In the genomic region with DNA sequence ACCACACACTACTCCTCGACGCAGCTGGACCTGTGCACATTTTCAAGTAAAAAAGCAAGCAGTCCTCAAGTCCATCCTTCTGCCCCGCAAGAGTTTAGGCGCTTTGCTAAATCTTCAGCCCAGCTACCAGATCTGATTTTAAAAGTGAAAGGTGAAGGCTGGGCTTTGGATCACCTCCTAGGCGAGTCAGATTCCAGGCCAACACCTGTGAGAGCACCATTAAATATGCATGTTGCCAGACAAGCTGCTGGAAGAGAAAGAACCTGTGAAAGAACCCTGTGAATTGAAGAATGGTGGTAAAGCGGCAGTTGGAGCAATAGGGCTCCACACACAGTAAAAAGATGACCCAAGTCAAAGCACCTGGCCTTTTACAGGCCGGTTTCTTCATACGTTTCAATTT, we compare ENCODE assay signal across 7 mouse cellular contexts. TPM values are rescaled to one million over a fixed set of nuclear protein-coding genes. Genes with fewer than 3 reads are reported as not detected.
DNase-seq lines count a peak whose midpoint lies in the region; ATAC-seq lines count a peak whose summit lies in the region.

No protein-coding gene starts in this region.

- H3K4me3 ChIP-seq in hindbrain, embryonic 16.5 days (ENCODE audit: low read length) = peak overlapping the region; percentile 99
- peak overlapping the region; percentile 80 for H3K4me3 ChIP-seq in lung, embryonic 15.5 days
- H3K4me3 ChIP-seq in stomach, embryonic 16.5 days (replicated peaks; ENCODE audit: low read length) = peak overlapping the region; percentile 98

- no peak for ATAC-seq in hindbrain, embryonic 16.5 days
- no peak for ATAC-seq in lung, embryonic 15.5 days (ENCODE audit: borderline replicate concordance, extremely low read depth, low FRiP score, low TSS enrichment)
- ATAC-seq in stomach, embryonic 16.5 days (ENCODE audit: insufficient read depth, low FRiP score) = no peak

- WGBS in hindbrain, embryonic 16.5 days = 4% methylated on average over 8 of the region's 8 CpGs
- 5% methylated on average over 8 of the region's 8 CpGs for WGBS in lung, embryonic 15.5 days
- WGBS in stomach, embryonic 16.5 days = 7% methylated on average over 8 of the region's 8 CpGs

- H3K4me1 ChIP-seq in hindbrain, embryonic 16.5 days (ENCODE audit: control insufficient read depth, insufficient read depth, low read depth, low read length) = peaks cover 13% of the 10 kb centered on the region
- H3K4me1 ChIP-seq in lung, embryonic 15.5 days = peaks cover 17% of the 10 kb centered on the region
- H3K4me1 ChIP-seq in stomach, embryonic 16.5 days (ENCODE audit: control insufficient read depth, insufficient read depth, low read length) = peaks cover 17% of the 10 kb centered on the region

- no peaks in the 10 kb centered on the region for H3K36me3 ChIP-seq in hindbrain, embryonic 16.5 days (ENCODE audit: control insufficient read depth, insufficient read depth, low read length)
- H3K36me3 ChIP-seq in lung, embryonic 15.5 days = 0 out of 2 replicates have a peak, but pooled peaks cover 2% of the 10 kb centered on the region
- H3K36me3 ChIP-seq in stomach, embryonic 16.5 days (ENCODE audit: control insufficient read depth, insufficient read depth, low read length) = no peaks in the 10 kb centered on the region; the same call in 1 of the 2 replicates

- peak; percentile 20 for DNase-seq in thymus, postnatal 0 days (ENCODE audit: low spot score)
- no peak for DNase-seq in thymus, postnatal 10 days (ENCODE audit: low spot score in 2 of 2)
- DNase-seq in embryo, embryonic 9.5 days (ENCODE audit: extremely low spot score) = peak; percentile 22
- DNase-seq in gastrocnemius, postnatal 4 days (ENCODE audit: low spot score in 2 of 2) = no peak

- no peaks in the 10 kb centered on the region for H3K9me3 ChIP-seq in hindbrain, embryonic 16.5 days (ENCODE audit: control insufficient read depth, low read length)
- H3K9me3 ChIP-seq in lung, embryonic 15.5 days = no peaks in the 10 kb centered on the region
- no peaks in the 10 kb centered on the region; the same call in 1 of the 2 replicates for H3K9me3 ChIP-seq in stomach, embryonic 16.5 days (replicated peaks; ENCODE audit: control insufficient read depth, low read length)

- no peaks in the 10 kb centered on the region for H3K27me3 ChIP-seq in hindbrain, embryonic 16.5 days (replicated peaks; ENCODE audit: control insufficient read depth, insufficient read depth, low read length)
- H3K27me3 ChIP-seq in lung, embryonic 15.5 days = no peaks in the 10 kb centered on the region
- no peaks in the 10 kb centered on the region for H3K27me3 ChIP-seq in stomach, embryonic 16.5 days (ENCODE audit: control insufficient read depth, insufficient read depth, low read length)

- peak overlapping the region; percentile 46 for H3K9ac ChIP-seq in hindbrain, embryonic 16.5 days (ENCODE audit: low read depth, low read length)
- H3K9ac ChIP-seq in lung, embryonic 15.5 days = peak overlapping the region; percentile 85
- H3K9ac ChIP-seq in stomach, embryonic 16.5 days (ENCODE audit: low read length) = peak overlapping the region; percentile 76

- no peak overlapping the region for H3K27ac ChIP-seq in hindbrain, embryonic 16.5 days (ENCODE audit: low read depth, low read length)
- H3K27ac ChIP-seq in lung, embryonic 15.5 days = peak overlapping the region; percentile 31; the same call in 1 of the 2 replicates
- H3K27ac ChIP-seq in stomach, embryonic 16.5 days (ENCODE audit: low read length) = peak overlapping the region; percentile 67

- H3K4me2 ChIP-seq in hindbrain, embryonic 16.5 days (ENCODE audit: low read length) = peak overlapping the region; percentile 70
- H3K4me2 ChIP-seq in lung, embryonic 15.5 days = peak overlapping the region; percentile 70
- peak overlapping the region; percentile 87 for H3K4me2 ChIP-seq in stomach, embryonic 16.5 days (ENCODE audit: low read depth, low read length)

RNA-seq across cellular contexts. Expression of a gene that starts 1.4 kb away (rescaled TPM):
- 57.4 and 57.9 TPM in 2 replicates for polyA plus RNA-seq in thymus, postnatal 0 days (2015; fragmentation: Nextera tagmentation; extraction: Ambion mirVana)
- 55.4 and 57.4 TPM in 2 replicates for polyA plus RNA-seq in hindbrain, embryonic 16.5 days (2015; fragmentation: Nextera tagmentation; extraction: Ambion mirVana)
- 55.9 and 56.5 TPM in 2 replicates for polyA plus RNA-seq in lung, embryonic 15.5 days (2015; fragmentation: Nextera tagmentation; extraction: Ambion mirVana)
- polyA plus RNA-seq in stomach, embryonic 16.5 days (2015; fragmentation: Nextera tagmentation; extraction: Ambion mirVana) = 54.7 and 56.2 TPM in 2 replicates
- 10 to 100 TPM; 26.2 to 27.6 TPM for total RNA-seq in gastrocnemius, postnatal 4 days (2021)

Comparison
In these comparisons a context has a peak if more than half of its experiments do, and no peak if none do; other contexts are left out.
1. DNase-seq: peak in thymus, postnatal 0 days (single experiment) and embryo, embryonic 9.5 days (single experiment); none in thymus, postnatal 10 days (0 of 2) and gastrocnemius, postnatal 4 days (0 of 2).
2. Peak in every context shown above with its lines, with median percentiles within 50 percentile points of each other: H3K4me2 ChIP-seq, H3K4me3 ChIP-seq and H3K9ac ChIP-seq.